ENCODE assay signal across 28 mouse cellular contexts in the genomic region with DNA sequence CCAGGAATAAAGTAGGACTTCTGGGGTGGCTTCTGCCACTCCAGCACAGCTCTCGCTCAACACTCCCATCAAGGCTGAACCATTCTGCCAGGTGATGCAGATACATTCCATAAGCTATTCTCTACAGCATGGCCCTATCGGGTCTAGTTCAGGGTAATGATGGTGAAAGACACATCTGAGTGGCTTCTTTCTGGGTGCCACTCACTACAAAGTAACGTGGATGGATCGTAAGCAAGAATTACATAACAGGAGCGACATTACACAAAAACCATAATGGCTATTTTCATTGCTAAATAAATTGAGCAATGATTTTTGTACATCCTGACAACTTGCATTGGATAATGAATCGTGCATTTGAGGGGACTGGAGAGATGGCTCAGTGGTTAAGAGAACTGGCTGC. TPM values are rescaled to one million over a fixed set of nuclear protein-coding genes. Genes with fewer than 3 reads are reported as not detected.
DNase-seq lines count a peak whose midpoint lies in the region; ATAC-seq and TF ChIP-seq lines count a peak whose summit lies in the region.
"Had no signal": no experiment of that assay in that cellular context is flagged by ENCODE, and none has a peak within 500 bp of the region (broad histone marks: within the 10 kb centered on the region; RNA-seq: fewer than 3 reads in every experiment).

No protein-coding gene starts in this region.

- H3K4me1 ChIP-seq in bone marrow, adult 2 months (ENCODE audit: control insufficient read depth, insufficient read depth, low read length) = peaks cover 5% of the 10 kb centered on the region; the same call in 1 of the 2 replicates
- H3K4me1 ChIP-seq in liver, postnatal 0 days (ENCODE audit: insufficient read depth) = 0 out of 2 replicates have a peak, but pooled peaks cover 2% of the 10 kb centered on the region
- H3K4me1 ChIP-seq: embryonic facial prominence, embryonic 13.5 days; forebrain, embryonic 10.5 days; forebrain, embryonic 12.5 days had no signal

- no peak overlapping the region for H3K4me2 ChIP-seq in liver, postnatal 0 days (ENCODE audit: low read depth, low read length)
- H3K4me2 ChIP-seq: embryonic facial prominence, embryonic 13.5 days; embryonic facial prominence, embryonic 15.5 days; forebrain, embryonic 12.5 days had no signal

- no peaks in the 10 kb centered on the region for H3K36me3 ChIP-seq in liver, postnatal 0 days (replicated peaks; ENCODE audit: insufficient read depth, low read length)
- H3K36me3 ChIP-seq: embryonic facial prominence, embryonic 13.5 days; embryonic facial prominence, embryonic 15.5 days; forebrain, embryonic 10.5 days; forebrain, embryonic 12.5 days; G1E had no signal

- no peak for TF ChIP-seq POLR2A in bone marrow, adult 2 months (IDR thresholded peaks at IDR 0.05; ENCODE audit: borderline replicate concordance, control insufficient read depth, low read depth, low read length)

- no peaks in the 10 kb centered on the region for H3K9me3 ChIP-seq in liver, postnatal 0 days (ENCODE audit: low read length)
- H3K9me3 ChIP-seq: embryonic facial prominence, embryonic 15.5 days; forebrain, embryonic 12.5 days; G1E had no signal

- WGBS in bone marrow, adult 2 months = 47% methylated on average over 6 of the region's 6 CpGs
- WGBS in liver, postnatal 0 days (ENCODE audit: insufficient replicate concordance) = 70% methylated on average over 6 of the region's 6 CpGs

- TF ChIP-seq EP300 in liver, postnatal 0 days (IDR thresholded peaks at IDR 0.05; ENCODE audit: low read depth) = no peak

- peak; percentile 78 for ATAC-seq in megakaryocyte, adult 5-6 weeks (ENCODE audit: poor library complexity, severe bottlenecking)
- no peak for ATAC-seq in liver, postnatal 0 days
- ATAC-seq: activated CD4-positive, CD25-positive, alpha-beta regulatory T cell, adult 4 months; CD4-positive, CD25-positive, alpha-beta regulatory T cell, adult 4 months; forebrain, embryonic 14.5 days; forebrain, embryonic 16.5 days; Patski had no signal

- no peak overlapping the region for H3K9ac ChIP-seq in liver, postnatal 0 days (replicated peaks)
- H3K9ac ChIP-seq: embryonic facial prominence, embryonic 13.5 days; embryonic facial prominence, embryonic 15.5 days; forebrain, embryonic 12.5 days had no signal

- no peaks in the 10 kb centered on the region for H3K27me3 ChIP-seq in liver, postnatal 0 days (ENCODE audit: insufficient read depth, low read length)
- H3K27me3 ChIP-seq: CH12.LX; embryonic facial prominence, embryonic 13.5 days; embryonic facial prominence, embryonic 15.5 days; forebrain, embryonic 12.5 days; Patski had no signal

- H3K4me3 ChIP-seq in bone marrow, adult 2 months (replicated peaks; ENCODE audit: control insufficient read depth, low read depth, low read length) = no peak overlapping the region
- no peak overlapping the region for H3K4me3 ChIP-seq in liver, postnatal 0 days (ENCODE audit: low read depth, low read length)
- H3K4me3 ChIP-seq: embryonic facial prominence, embryonic 13.5 days; embryonic facial prominence, embryonic 15.5 days; erythroblast, embryonic 14.5 days; forebrain, embryonic 10.5 days; forebrain, embryonic 12.5 days had no signal

- no peak for DNase-seq in gastrocnemius, postnatal 4 days (ENCODE audit: low spot score in 2 of 2)
- DNase-seq in heart, postnatal 4 days = no peak
- DNase-seq in liver, postnatal 0 days = no peak
- DNase-seq: adrenal gland, adult 8-10 months; adrenal gland, postnatal 14 days; adrenal gland, postnatal 36 days; B cell, adult 2 months; cerebellum, adult 11 months; cerebellum, adult 18-20 months; cerebellum, adult 8-10 months; cerebellum, adult 9-11 months; cerebellum, postnatal 14 days; cerebellum, postnatal 36 days; embryo, embryonic 11 days had no signal

- TF ChIP-seq CTCF in bone marrow, adult 2 months (IDR thresholded peaks at IDR 0.05; ENCODE audit: control insufficient read depth, insufficient read depth, low read length) = no peak
- TF ChIP-seq CTCF in liver, postnatal 0 days (IDR thresholded peaks at IDR 0.05; ENCODE audit: low read depth) = no peak

- H3K27ac ChIP-seq in bone marrow, adult 2 months (ENCODE audit: control insufficient read depth, insufficient read depth, low read depth, low read length, poor library complexity) = peak overlapping the region; percentile 46
- no peak overlapping the region for H3K27ac ChIP-seq in liver, postnatal 0 days (ENCODE audit: low read depth)
- H3K27ac ChIP-seq: embryonic facial prominence, embryonic 13.5 days; embryonic facial prominence, embryonic 15.5 days; forebrain, embryonic 10.5 days; forebrain, embryonic 12.5 days had no signal

RNA-seq across cellular contexts. Expression of a gene that starts 13.2 kb away (rescaled TPM):
- polyA plus RNA-seq in bone marrow, adult 2 months (2011; ENCODE audit: insufficient read depth, insufficient read length, low replicate concordance, missing spikeins) = 21.1 and 70.1 TPM in 2 replicates
- total RNA-seq in megakaryocyte, adult 5-6 weeks (2015) = 346 and 350 TPM in 2 replicates
- total RNA-seq in megakaryocyte, adult 5-6 weeks (2017) = 290 and 300 TPM in 2 replicates
- total RNA-seq in gastrocnemius, postnatal 4 days (2021) = 10 to 100 TPM; 14.2 to 15.5 TPM
- 10 to 100 TPM; 20.7 to 23.6 TPM for total RNA-seq in heart, postnatal 4 days (2021)
- polyA plus RNA-seq in liver, postnatal 0 days (2015; fragmentation: Nextera tagmentation; extraction: Ambion mirVana) = 30.7 and 31.3 TPM in 2 replicates
- total RNA-seq: CH12.LX, G1E had no signal
- polyA plus RNA-seq: G1E, Patski had no signal

Comparison
In these comparisons a context has a peak if more than half of its experiments do, and no peak if none do; other contexts are left out.
1. RNA of a gene that starts 13.2 kb away (total RNA-seq): 290 to 350 TPM in megakaryocyte, adult 5-6 weeks; 20.7 to 23.6 TPM in heart, postnatal 4 days and 14.2 to 15.5 TPM in gastrocnemius, postnatal 4 days; every median in the first group is over 10 times any median in the second.